Mouse (Mus musculus) spleen, postnatal 36 days (tissue): ENCODE data around the gene Lnx1.

ENCODE experiments used
- DNase-seq, 2 experiments: peaks; one replicate each; pipeline ENCODE4 v3.0.0; 2022; ENCODE audit warnings: low spot score in 2 of 2, mixed read lengths in 1 of 2

Gene Lnx1

DNA sequence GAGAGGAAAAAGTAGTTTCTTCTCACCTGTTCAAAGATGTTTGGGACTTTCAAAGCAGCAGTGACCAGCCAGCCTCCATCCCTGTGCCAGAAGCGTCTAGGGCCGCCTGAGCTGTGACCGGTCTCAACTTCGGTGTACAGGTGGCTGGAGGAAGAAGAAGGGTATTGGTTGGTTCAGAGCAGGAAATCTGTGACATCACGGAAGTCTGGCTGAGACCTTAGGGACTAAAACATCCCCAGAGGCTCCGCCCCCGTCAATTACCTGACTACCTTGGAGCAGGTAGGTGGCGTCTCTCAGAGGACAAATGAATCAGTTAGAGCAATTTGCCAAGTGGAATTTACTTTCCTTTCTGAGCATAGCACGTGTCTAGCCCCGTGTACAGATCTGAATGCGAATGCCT lies at the start of gene Lnx1:
Gene Lnx1, minus strand, starts transcription at position 147 of the 400 bp plus-strand sequence.
- DNase-seq: no peak

DNA sequence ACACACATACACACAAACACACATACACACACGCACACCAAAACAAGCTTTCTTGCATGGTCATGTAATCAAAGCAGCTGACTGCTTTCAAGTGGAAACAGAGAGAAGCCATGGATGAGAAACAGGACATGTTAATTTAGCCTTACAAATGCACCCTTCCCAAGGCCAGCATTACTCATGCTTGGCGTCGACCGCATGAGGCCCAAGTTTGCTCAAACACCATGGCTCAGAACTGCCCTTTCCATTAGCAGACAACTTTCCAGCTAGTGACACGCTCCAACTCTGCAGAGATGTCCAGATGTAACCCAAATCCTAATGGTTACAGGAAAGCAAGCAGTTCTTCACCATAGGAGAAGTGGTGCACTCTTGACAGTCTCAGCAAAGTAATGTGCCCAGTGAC lies 47.8 kb upstream of the Lnx1 start:
- no peak for DNase-seq

DNA sequence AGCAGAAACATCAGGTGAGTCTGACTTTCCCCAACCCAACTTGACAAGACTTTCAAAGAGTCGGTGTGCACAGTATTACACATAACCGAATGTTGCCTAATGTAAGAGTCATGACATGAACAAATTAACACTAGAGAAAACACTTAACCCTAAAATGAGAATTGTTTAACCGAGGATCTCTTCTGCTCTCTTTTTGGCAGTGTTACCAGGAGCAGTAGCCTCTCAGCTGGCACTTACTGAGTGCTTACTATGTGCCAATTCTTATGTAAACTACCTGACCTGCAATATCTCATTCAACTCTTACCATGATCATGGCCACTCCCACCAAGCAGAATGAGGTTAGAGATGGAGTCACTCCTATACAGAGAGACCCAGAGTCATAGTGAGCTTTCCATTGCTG lies 44.8 kb upstream of the Lnx1 start:
- no peak for DNase-seq

GRCm38 (mm10) chr5:74740951-74741350 lies 38.2 kb upstream of the Lnx1 start:
- DNase-seq: no peak

DNA sequence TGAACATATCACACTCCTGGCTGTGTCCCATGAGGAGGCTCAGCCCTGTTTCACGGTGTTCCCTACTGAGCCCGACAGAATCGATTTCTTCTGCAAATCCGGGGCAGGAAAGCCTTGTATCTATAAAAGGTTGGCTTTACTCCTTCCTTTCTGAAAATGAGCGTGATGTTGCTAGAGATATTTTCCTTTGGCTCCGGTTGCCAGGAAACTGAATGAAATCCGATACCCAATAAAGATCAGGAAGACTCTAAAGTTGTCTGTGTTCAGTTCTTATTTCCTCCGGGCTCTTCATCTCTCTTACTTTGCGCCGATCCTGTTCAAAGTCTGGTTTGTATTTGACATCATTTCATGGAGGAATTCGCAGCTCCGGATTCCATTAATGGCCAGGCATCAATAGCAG lies 36.7 kb upstream of the Lnx1 start:
- DNase-seq: no peak

DNA sequence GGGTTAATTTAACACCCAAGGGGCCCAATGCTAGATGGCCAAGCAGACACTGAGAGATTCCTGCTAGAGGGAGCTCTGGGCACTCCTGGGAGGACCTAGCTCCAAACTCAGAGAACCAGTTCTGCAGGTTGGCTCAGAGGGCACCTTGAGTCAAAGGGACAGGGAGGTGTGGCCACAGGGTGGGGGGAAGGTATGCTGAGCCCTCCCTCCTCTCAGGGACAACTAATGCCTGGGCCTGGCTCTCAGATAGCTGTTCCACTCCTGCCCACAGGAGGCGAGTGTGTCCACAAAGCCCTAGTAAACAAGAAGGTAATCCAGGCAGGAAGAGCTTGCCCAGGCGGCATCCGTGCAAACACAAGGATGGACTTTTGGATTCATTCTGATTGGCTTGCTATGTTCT lies 35.6 kb upstream of the Lnx1 start:
- no peak for DNase-seq

DNA sequence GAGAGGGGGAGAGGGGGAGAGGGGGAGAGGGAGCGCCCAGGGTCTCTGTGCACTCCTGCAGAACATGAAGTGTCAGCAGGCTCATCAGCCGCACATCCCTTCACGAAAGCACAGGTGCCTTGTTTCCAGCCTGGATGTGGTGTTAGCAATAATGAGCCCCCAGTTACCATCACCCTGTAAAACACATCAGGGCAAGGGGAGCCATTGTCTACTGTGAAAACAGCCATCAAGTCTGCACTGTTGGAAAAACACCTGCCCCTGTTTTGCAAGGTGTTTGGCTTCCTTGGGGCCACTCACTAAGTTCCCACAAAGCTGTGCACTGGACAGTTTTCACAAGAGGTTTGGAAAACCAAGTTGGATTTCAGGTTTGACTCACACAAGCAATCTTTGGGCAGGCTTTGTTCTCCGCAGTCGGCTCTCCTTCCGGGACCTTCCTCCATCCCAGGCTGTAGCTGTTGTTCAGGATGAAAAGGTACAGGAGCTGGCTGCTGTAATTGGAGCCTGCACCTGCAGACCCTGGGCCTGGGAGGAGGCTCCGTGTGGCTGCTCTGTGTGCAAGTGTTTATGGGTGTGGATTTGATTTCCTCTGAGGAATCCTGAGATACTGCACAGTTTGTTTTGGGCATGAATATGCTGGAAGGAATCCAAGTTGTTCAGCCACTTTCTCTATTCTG lies 31.3 kb upstream of the Lnx1 start:
- no peak for DNase-seq

GRCm38 (mm10) chr5:74732613-74733012 lies 29.9 kb upstream of the Lnx1 start:
- no peak for DNase-seq

DNA sequence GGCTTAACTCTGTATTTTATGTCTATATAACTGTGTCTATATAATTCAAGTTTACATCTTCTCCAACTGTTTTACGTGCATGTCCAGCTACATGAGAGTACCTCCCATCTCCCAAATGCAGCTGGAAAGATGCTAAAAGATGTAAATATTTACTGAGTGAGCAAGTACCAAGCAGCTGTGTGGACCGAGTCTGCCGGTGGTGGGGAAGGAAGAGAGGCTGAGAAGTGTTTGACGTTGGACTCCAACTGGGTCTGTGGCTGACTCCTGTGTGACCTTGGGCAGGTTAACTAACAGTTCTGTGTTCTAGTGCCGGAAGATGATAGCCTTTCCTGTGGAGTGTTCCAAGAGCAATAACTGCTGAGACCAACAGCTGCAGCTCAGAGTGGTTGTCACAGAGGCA lies 27.9 kb upstream of the Lnx1 start:
- DNase-seq: no peak

GRCm38 (mm10) chr5:74729567-74729966 lies 26.9 kb upstream of the Lnx1 start:
- DNase-seq: no peak

GRCm38 (mm10) chr5:74728186-74728585 lies 25.5 kb upstream of the Lnx1 start:
- DNase-seq: no peak

- no peak for DNase-seq
Observed at GRCm38 (mm10) chr5:74727319-74727718, 24.6 kb upstream of the Lnx1 start.

DNA sequence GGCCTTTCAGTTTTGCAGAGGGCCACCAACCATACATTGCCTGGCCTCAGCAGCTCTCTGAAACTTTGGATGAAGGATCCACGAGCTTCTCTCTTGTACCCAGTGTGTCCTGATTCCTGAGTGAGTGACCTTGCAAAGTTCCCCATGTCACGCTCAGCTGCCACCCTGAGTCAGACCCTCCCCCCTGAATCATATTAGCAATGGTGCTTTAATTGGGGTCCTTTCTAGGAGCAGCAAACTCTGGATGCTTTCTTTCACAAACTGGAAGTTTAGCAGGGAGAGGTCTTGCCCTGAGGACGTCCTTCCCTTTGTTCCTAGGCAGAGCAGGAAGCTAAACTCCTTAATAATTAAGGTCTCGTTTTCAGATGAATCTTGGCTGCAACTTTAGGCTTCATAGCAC lies 22.8 kb upstream of the Lnx1 start:
- no peak for DNase-seq

DNA sequence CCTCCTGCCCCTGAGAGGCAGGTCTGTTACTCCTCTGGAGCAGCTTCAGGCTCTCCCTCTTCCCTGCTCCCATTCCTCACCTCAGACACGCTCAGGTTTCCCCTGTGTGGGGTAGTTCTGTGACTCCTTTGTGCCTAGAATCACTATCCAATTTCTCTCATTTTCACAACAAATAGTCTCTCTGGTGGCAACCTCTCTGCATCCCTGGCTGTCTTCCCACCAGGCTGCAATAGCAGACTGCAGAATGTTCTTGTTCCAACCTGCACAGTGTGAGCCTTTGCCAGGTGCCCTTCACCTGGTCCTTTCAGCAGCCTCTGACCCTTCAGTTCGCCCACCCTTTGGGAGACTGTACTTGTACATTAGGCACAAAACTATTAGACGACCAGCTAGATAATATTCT lies 19.1 kb upstream of the Lnx1 start:
- no peak for DNase-seq

GRCm38 (mm10) chr5:74720661-74721060 lies 17.9 kb upstream of the Lnx1 start:
- DNase-seq: no peak

DNA sequence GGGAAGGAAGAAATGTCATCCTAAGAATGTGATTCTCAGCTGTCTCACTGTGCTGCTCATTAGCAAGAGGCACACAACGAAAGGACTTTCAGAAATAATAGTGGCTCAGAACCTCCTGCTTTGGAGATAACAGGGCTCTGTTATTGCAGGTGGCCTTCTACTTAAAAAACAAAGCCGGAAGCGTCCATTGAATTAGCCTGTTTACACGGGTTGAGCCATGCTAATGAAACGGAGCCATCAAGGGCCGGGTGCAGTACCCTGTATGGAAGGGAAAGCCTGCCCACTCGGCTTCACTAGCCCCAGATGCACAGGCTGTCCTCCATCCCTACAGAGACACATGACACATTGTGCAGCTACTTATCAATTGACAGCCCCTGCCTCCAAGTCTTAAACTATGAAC lies 13.5 kb upstream of the Lnx1 start:
- DNase-seq: no peak

- no peak for DNase-seq
Observed at GRCm38 (mm10) chr5:74712811-74713210, 10.1 kb upstream of the Lnx1 start.

GRCm38 (mm10) chr5:74711988-74712387 lies 9.3 kb upstream of the Lnx1 start:
- DNase-seq: no peak

- no peak for DNase-seq
Observed at GRCm38 (mm10) chr5:74711056-74711455, 8.3 kb upstream of the Lnx1 start.

- no peak for DNase-seq
Observed at GRCm38 (mm10) chr5:74710181-74710580, 7.5 kb upstream of the Lnx1 start.

GRCm38 (mm10) chr5:74704460-74704790 lies 1.7 kb upstream of the Lnx1 start:
- peak; percentile 61 to 64 for DNase-seq

DNA sequence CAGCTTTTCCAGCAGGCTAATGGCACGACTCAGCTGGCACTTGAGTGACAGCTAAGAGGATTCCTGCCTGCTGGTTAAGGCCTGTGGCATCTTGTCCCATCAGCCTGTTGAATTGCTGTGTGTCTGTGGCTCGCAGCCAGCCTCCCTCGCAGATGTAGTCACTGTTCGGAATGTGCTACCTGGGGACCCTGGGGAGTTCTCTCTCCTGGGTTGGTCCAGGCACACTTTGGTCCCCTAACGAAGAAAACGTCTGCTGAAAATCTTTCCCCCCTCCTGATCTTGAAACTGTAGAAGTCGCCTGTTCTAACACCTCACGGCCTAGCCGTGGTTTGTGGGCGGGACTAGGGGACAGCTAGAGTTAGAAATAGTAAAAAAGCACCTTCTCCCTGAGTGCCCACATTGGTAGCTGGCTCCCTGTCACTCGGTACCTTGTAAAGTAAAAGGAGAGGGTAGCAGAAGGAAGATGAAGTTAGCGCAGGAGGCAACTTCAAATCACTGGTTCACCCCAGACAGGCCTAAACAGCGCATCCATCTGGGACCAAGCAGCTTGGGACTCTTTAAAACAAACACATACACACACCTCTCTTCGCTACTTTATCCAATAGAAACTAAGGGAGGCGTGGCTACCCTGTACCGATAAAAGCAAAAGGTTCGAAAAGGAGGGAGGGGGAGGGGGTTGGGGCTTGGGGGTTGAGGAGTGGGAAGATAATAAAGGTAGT lies 1.2 kb upstream of the Lnx1 start:
- no peak for DNase-seq

- DNase-seq: no peak
Observed at GRCm38 (mm10) chr5:74700918-74701317, 1.8 kb downstream of the Lnx1 start.

DNA sequence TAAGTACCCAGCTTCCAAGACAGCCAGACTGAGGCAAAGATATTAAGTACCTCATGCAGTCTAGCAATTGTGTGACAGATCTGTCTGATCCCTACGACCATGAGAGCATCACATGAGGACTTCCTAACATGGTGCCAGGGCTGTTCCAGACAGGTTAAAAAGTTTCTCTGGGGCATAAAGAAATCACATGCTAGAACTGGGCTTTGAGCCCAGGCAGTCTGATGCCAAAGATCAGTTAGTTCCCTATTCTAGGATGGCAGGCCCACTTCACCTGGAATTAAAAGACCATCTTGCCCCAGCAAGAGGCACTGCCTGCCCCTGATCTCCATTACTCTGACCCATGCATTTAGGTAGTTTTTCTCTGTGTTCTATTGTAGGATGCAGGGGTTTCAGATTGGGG lies 3.0 kb downstream of the Lnx1 start:
- DNase-seq: no peak
